Mouse (Mus musculus) 3134 (cell line): ENCODE measurements around the gene Gm8922.
"Not testable (repeated sequence)": the region's sequence is repeated elsewhere in the genome, so short reads cannot be mapped to it uniquely, and the experiment has no call there.

Source experiments
- DNase-seq: peaks from one replicate; pipeline ENCODE4 v3.0.0-alpha.2; 2011; ENCODE audit warnings: low spot score; ENCODE audit not compliant: insufficient read length; ENCODE audit errors: extremely low read depth

Gm8922 gene

GRCm38 (mm10) chr5:11681659-11682058 lies at the start of gene Gm8922:
TSS of gene Gm8922 (plus strand) at chr5:11681959.
- DNase-seq = not testable (repeated sequence)
